Mouse (Mus musculus) lung, postnatal 36 days (tissue): ENCODE measurements at regions not wholly inside any gene's neighbourhood (a gene's known extent, or its start where the extent isn't known, plus 50 kb on each side); places are given as distances from the start of the nearest gene placed in this dataset.
"Not testable (repeated sequence)": the region's sequence is repeated elsewhere in the genome, so short reads cannot be mapped to it uniquely, and the experiment has no call there.

Experiments
- DNase-seq: peaks from one replicate; pipeline ENCODE4 v3.0.0; 2022; ENCODE audit warnings: mixed read lengths

GRCm38 (mm10) chr7:113707596-113707995 is 58.2 kb upstream of the Spon1 start:
- DNase-seq, result no peak

- no peak for DNase-seq
These were observed 55.1 kb upstream of the Spon1 start for GRCm38 (mm10) chr7:113710541-113711270.

- DNase-seq, result not testable (repeated sequence)
These were observed 54.4 kb upstream of the Spon1 start for GRCm38 (mm10) chr7:113711356-113711755.
